Mouse (Mus musculus): ENCODE measurements around the gene 9430038I01Rik.
"Not testable (repeated sequence)": the region's sequence is repeated elsewhere in the genome, so short reads cannot be mapped to it uniquely, and the experiment has no call there.

9430038I01Rik gene

GRCm38 (mm10) chr7:137410337-137411197 is at the start of gene 9430038I01Rik:
Gene 9430038I01Rik, minus strand, starts transcription at chr7:137410762.
- peak; percentile 95 for DNase-seq (ENCODE audit: low spot score)

GRCm38 (mm10) chr7:137445321-137445720 is 34.8 kb upstream of the 9430038I01Rik start:
- no peak for DNase-seq (ENCODE audit: low spot score)

- DNase-seq (ENCODE audit: low spot score): peak; percentile 63
Observed at GRCm38 (mm10) chr7:137442951-137443350, 32.4 kb upstream of the 9430038I01Rik start.

GRCm38 (mm10) chr7:137438962-137439361 is 28.4 kb upstream of the 9430038I01Rik start:
- not testable (repeated sequence) for DNase-seq (ENCODE audit: low spot score)

GRCm38 (mm10) chr7:137438179-137438550 is 27.6 kb upstream of the 9430038I01Rik start:
- no peak for DNase-seq (ENCODE audit: low spot score)

- peak; percentile 94 for DNase-seq (ENCODE audit: low spot score)
Observed at GRCm38 (mm10) chr7:137437440-137438178, 27.0 kb upstream of the 9430038I01Rik start, which contains the start of gene Glrx3. Gene Glrx3, plus strand, starts transcription at chr7:137437614.

- DNase-seq (ENCODE audit: low spot score): peak; percentile 10
Observed at GRCm38 (mm10) chr7:137436901-137437300, 26.3 kb upstream of the 9430038I01Rik start.

GRCm38 (mm10) chr7:137431769-137432603 is 21.4 kb upstream of the 9430038I01Rik start:
- no peak for DNase-seq (ENCODE audit: low spot score)

GRCm38 (mm10) chr7:137426693-137427092 is 16.1 kb upstream of the 9430038I01Rik start:
- no peak for DNase-seq (ENCODE audit: low spot score)

- DNase-seq (ENCODE audit: low spot score): no peak
Observed at GRCm38 (mm10) chr7:137421236-137421635, 10.7 kb upstream of the 9430038I01Rik start.

GRCm38 (mm10) chr7:137420550-137420949 is 10.0 kb upstream of the 9430038I01Rik start:
- no peak for DNase-seq (ENCODE audit: low spot score)

- DNase-seq (ENCODE audit: low spot score): no peak
Observed at GRCm38 (mm10) chr7:137414710-137415109, 4.1 kb upstream of the 9430038I01Rik start.

- no peak for DNase-seq (ENCODE audit: low spot score)
Observed at GRCm38 (mm10) chr7:137407428-137408058, 3.0 kb downstream of the 9430038I01Rik start.

- DNase-seq (ENCODE audit: low spot score): no peak
Observed at GRCm38 (mm10) chr7:137404146-137404545, 6.4 kb downstream of the 9430038I01Rik start.

- no peak for DNase-seq (ENCODE audit: low spot score)
Observed at GRCm38 (mm10) chr7:137398973-137399372, 11.6 kb downstream of the 9430038I01Rik start.

- DNase-seq (ENCODE audit: low spot score): no peak
Observed at GRCm38 (mm10) chr7:137397361-137397910, 13.1 kb downstream of the 9430038I01Rik start.

GRCm38 (mm10) chr7:137395421-137395820 is 15.1 kb downstream of the 9430038I01Rik start:
- peak; percentile 43 for DNase-seq (ENCODE audit: low spot score)

- no peak for DNase-seq (ENCODE audit: low spot score)
Observed at GRCm38 (mm10) chr7:137387863-137388262, 22.7 kb downstream of the 9430038I01Rik start.

- no peak for DNase-seq (ENCODE audit: low spot score)
Observed at GRCm38 (mm10) chr7:137374996-137375395, 35.6 kb downstream of the 9430038I01Rik start.

GRCm38 (mm10) chr7:137371770-137372169 is 38.8 kb downstream of the 9430038I01Rik start:
- DNase-seq (ENCODE audit: low spot score): peak; percentile 34

- DNase-seq (ENCODE audit: low spot score): no peak
Observed at GRCm38 (mm10) chr7:137370175-137370574, 40.4 kb downstream of the 9430038I01Rik start.

All from adipocyte (in vitro differentiated cells).